Mouse (Mus musculus) MEL (cell line): ENCODE data around the gene Ccsap. TPM values are rescaled to one million over a fixed set of nuclear protein-coding genes. Genes with fewer than 3 reads are reported as not detected.

Experiments
- DNase-seq: peaks from one replicate; pipeline ENCODE4 v3.0.0; 2011; ENCODE audit warnings: low read depth, low spot score
- H3K27ac ChIP-seq: 2 replicates; pipeline ENCODE4 v1.5.1; 2012; ENCODE audit warnings: low read depth, mild to moderate bottlenecking, control low read depth, low read length, moderate library complexity; ENCODE audit not compliant: control insufficient read depth
- H3K27me3 ChIP-seq, 2 experiments: fragments of 150-350 bp in 1 of 2; sonication (generic) in 1 of 2; 2 replicates each; pipeline ENCODE4 v1.6.1; 2012; ENCODE audit warnings: low read length in 2 of 2, mild to moderate bottlenecking in 2 of 2, improper control_type of control experiment in 1 of 2, moderate library complexity in 1 of 2; ENCODE audit not compliant: insufficient read depth in 2 of 2, control insufficient read depth in 1 of 2
- H3K36me3 ChIP-seq, 2 experiments: 2 replicates each; pipeline ENCODE4 v1.6.1; 2012 to 2014; ENCODE audit warnings: low read length in 2 of 2, improper control_type of control experiment in 1 of 2, inconsistent platforms in 1 of 2, mild to moderate bottlenecking in 1 of 2; ENCODE audit not compliant: insufficient read depth in 2 of 2, control insufficient read depth in 1 of 2
- H3K4me1 ChIP-seq, 2 experiments: fragments of 150-350 bp in 1 of 2; sonication (generic) in 1 of 2; 2 replicates each; pipeline ENCODE4 v1.6.1; 2012; ENCODE audit warnings: low read length in 2 of 2, improper control_type of control experiment in 1 of 2, mild to moderate bottlenecking in 1 of 2; ENCODE audit not compliant: insufficient read depth in 2 of 2, control insufficient read depth in 1 of 2
- H3K4me3 ChIP-seq, 2 experiments: fragments of 150-350 bp in 1 of 2; sonication (generic) in 1 of 2; 2 replicates each; pipeline ENCODE4 v1.5.1; 2012; ENCODE audit warnings: low read depth in 2 of 2, low read length in 2 of 2, mild to moderate bottlenecking in 2 of 2, moderate library complexity in 2 of 2, control low read depth in 1 of 2, improper control_type of control experiment in 1 of 2; ENCODE audit not compliant: control insufficient read depth in 1 of 2, insufficient read depth in 1 of 2
- H3K79me2 ChIP-seq: 2 replicates; pipeline ENCODE4 v1.6.1; 2012; ENCODE audit warnings: mild to moderate bottlenecking, low read length, moderate library complexity; ENCODE audit not compliant: control insufficient read depth, poor library complexity, insufficient read depth
- H3K9ac ChIP-seq: 2 replicates; pipeline ENCODE4 v1.6.1; 2012; ENCODE audit warnings: low read depth, mild to moderate bottlenecking, control low read depth, low read length, moderate library complexity; ENCODE audit not compliant: control insufficient read depth, poor library complexity, severe bottlenecking
- H3K9me3 ChIP-seq: fragments of 150-350 bp; sonication (generic); replicated peaks from 2 replicates; pipeline ENCODE4 v1.6.1; 2012; ENCODE audit warnings: mild to moderate bottlenecking, low read length, improper control_type of control experiment, moderate library complexity; ENCODE audit not compliant: insufficient read depth
- CHD1 ChIP-seq: IDR thresholded peaks from 2 replicates; pipeline ENCODE4 v1.6.1; 2012; ENCODE audit warnings: low read depth, mild to moderate bottlenecking, inconsistent platforms, low read length, improper control_type of control experiment
- CHD2 ChIP-seq: IDR thresholded peaks from 2 replicates; pipeline ENCODE4 v1.6.1; 2011; ENCODE audit warnings: low read length, improper control_type of control experiment
- CTCF ChIP-seq, 3 experiments: IDR thresholded peaks in 2 of 3; conservative IDR thresholded peaks in 1 of 3; 2 replicates each; pipeline ENCODE4 v1.5.1; 2011 to 2012; ENCODE audit warnings: low read length in 3 of 3, low read depth in 2 of 3, mild to moderate bottlenecking in 2 of 3, improper control_type of control experiment in 1 of 3, inconsistent platforms in 1 of 3, mixed read lengths in 1 of 3, moderate library complexity in 1 of 3; ENCODE audit not compliant: control insufficient read depth in 1 of 3, insufficient read depth in 1 of 3, poor library complexity in 1 of 3, severe bottlenecking in 1 of 3
- E2F4 ChIP-seq: IDR thresholded peaks from 2 replicates; pipeline ENCODE4 v1.6.1; 2011; ENCODE audit warnings: low read depth, low read length, improper control_type of control experiment, borderline replicate concordance
- ELF1 ChIP-seq: IDR thresholded peaks from 2 replicates; pipeline ENCODE4 v1.6.1; 2014; ENCODE audit warnings: low read depth, mild to moderate bottlenecking, inconsistent platforms, low read length, improper control_type of control experiment, moderate library complexity
- ETS1 ChIP-seq: IDR thresholded peaks from 2 replicates; pipeline ENCODE4 v1.6.1; 2012; ENCODE audit warnings: low read depth, mild to moderate bottlenecking, inconsistent platforms, low read length, improper control_type of control experiment, moderate library complexity
- GABPA ChIP-seq: IDR thresholded peaks from 2 replicates; pipeline ENCODE4 v1.6.1; 2012; ENCODE audit warnings: low read depth, mild to moderate bottlenecking, inconsistent platforms, low read length, improper control_type of control experiment, moderate library complexity
- GATA1 ChIP-seq: IDR thresholded peaks from 2 replicates; pipeline ENCODE4 v1.6.1; 2011; ENCODE audit warnings: low read depth, low read length, improper control_type of control experiment
- HCFC1 ChIP-seq: IDR thresholded peaks from 2 replicates; pipeline ENCODE4 v1.6.1; 2012; ENCODE audit warnings: low read depth, mild to moderate bottlenecking, inconsistent platforms, low read length, improper control_type of control experiment, moderate library complexity
- JUND ChIP-seq: IDR thresholded peaks from 2 replicates; pipeline ENCODE4 v1.6.1; 2011; ENCODE audit warnings: low read depth, mild to moderate bottlenecking, improper control_type of control experiment, low read length
- KAT2A ChIP-seq: conservative IDR thresholded peaks from 2 replicates; pipeline ENCODE4 v1.6.1; 2012; ENCODE audit warnings: low read depth, low read length, improper control_type of control experiment, inconsistent platforms
- MAFK ChIP-seq: IDR thresholded peaks from 2 replicates; pipeline ENCODE4 v1.6.1; 2011; ENCODE audit warnings: low read depth, mild to moderate bottlenecking, low read length, improper control_type of control experiment, borderline replicate concordance
- MAX ChIP-seq: IDR thresholded peaks from 2 replicates; pipeline ENCODE4 v1.6.1; 2011; ENCODE audit warnings: low read length, improper control_type of control experiment
- MAZ ChIP-seq: IDR thresholded peaks from 2 replicates; pipeline ENCODE4 v1.6.1; 2012; ENCODE audit warnings: low read depth, mild to moderate bottlenecking, inconsistent platforms, low read length, improper control_type of control experiment
- MEF2A ChIP-seq: IDR thresholded peaks from 2 replicates; pipeline ENCODE4 v1.6.1; 2014; ENCODE audit warnings: low read depth, mild to moderate bottlenecking, inconsistent platforms, low read length, improper control_type of control experiment; ENCODE audit not compliant: poor library complexity, insufficient replicate concordance, severe bottlenecking; ENCODE audit errors: extremely low read depth
- MXI1 ChIP-seq: IDR thresholded peaks from 2 replicates; pipeline ENCODE4 v1.6.1; 2011; ENCODE audit warnings: mild to moderate bottlenecking, low read depth, low read length, improper control_type of control experiment
- MYB ChIP-seq: IDR thresholded peaks from 2 replicates; pipeline ENCODE4 v1.6.1; 2011; ENCODE audit warnings: mild to moderate bottlenecking, low read depth, low read length, improper control_type of control experiment
- MYC ChIP-seq: IDR thresholded peaks from 2 replicates; pipeline ENCODE4 v1.6.1; 2011; ENCODE audit warnings: low read depth, mild to moderate bottlenecking, low read length, improper control_type of control experiment, moderate library complexity
- NELFE ChIP-seq: IDR thresholded peaks from 2 replicates; pipeline ENCODE4 v1.6.1; 2011; ENCODE audit warnings: low read depth, low read length, improper control_type of control experiment
- NRF1 ChIP-seq: IDR thresholded peaks from 2 replicates; pipeline ENCODE4 v1.6.1; 2014; ENCODE audit warnings: low read depth, mild to moderate bottlenecking, inconsistent platforms, low read length, improper control_type of control experiment, moderate library complexity; ENCODE audit not compliant: poor library complexity, insufficient read depth, severe bottlenecking
- POLR2A ChIP-seq, 2 experiments: IDR thresholded peaks; 2 replicates each; pipeline ENCODE4 v1.6.1; 2011 to 2012; ENCODE audit warnings: low read length in 2 of 2, mild to moderate bottlenecking in 2 of 2, control low read depth in 1 of 2, improper control_type of control experiment in 1 of 2, low read depth in 1 of 2, moderate library complexity in 1 of 2; ENCODE audit not compliant: control insufficient read depth in 1 of 2, insufficient read depth in 1 of 2, poor library complexity in 1 of 2
- POLR2AphosphoS2 ChIP-seq: IDR thresholded peaks from 2 replicates; pipeline ENCODE4 v1.6.1; 2011; ENCODE audit warnings: low read length, improper control_type of control experiment
- POLR2AphosphoS5 ChIP-seq: IDR thresholded peaks from 2 replicates; pipeline ENCODE4 v1.6.1; 2012; ENCODE audit warnings: low read depth, borderline replicate concordance, mild to moderate bottlenecking, inconsistent platforms, low read length, moderate library complexity, mixed read lengths
- RCOR1 ChIP-seq: IDR thresholded peaks from 2 replicates; pipeline ENCODE4 v1.6.1; 2012; ENCODE audit warnings: low read depth, mild to moderate bottlenecking, inconsistent platforms, low read length, improper control_type of control experiment
- SIN3A ChIP-seq: IDR thresholded peaks from 2 replicates; pipeline ENCODE4 v1.6.1; 2012; ENCODE audit warnings: low read length, improper control_type of control experiment, inconsistent platforms
- SMC3 ChIP-seq: IDR thresholded peaks from 2 replicates; pipeline ENCODE4 v1.6.1; 2011; ENCODE audit warnings: low read depth, low read length, improper control_type of control experiment
- TAL1 ChIP-seq: IDR thresholded peaks from 2 replicates; pipeline ENCODE4 v1.6.1; 2012; ENCODE audit warnings: mild to moderate bottlenecking, inconsistent platforms, low read length, moderate library complexity, mixed read lengths
- TBP ChIP-seq: IDR thresholded peaks from 2 replicates; pipeline ENCODE4 v1.8.0; 2011; ENCODE audit warnings: low read depth, low read length, improper control_type of control experiment
- TCF12 ChIP-seq: IDR thresholded peaks from 2 replicates; pipeline ENCODE4 v1.6.1; 2014; ENCODE audit warnings: low read depth, mild to moderate bottlenecking, inconsistent platforms, low read length, improper control_type of control experiment, moderate library complexity
- UBTF ChIP-seq: IDR thresholded peaks from 2 replicates; pipeline ENCODE4 v1.6.1; 2012; ENCODE audit warnings: low read depth, mild to moderate bottlenecking, inconsistent platforms, low read length, improper control_type of control experiment, moderate library complexity, borderline replicate concordance; ENCODE audit not compliant: insufficient read depth
- USF1 ChIP-seq: IDR thresholded peaks from 2 replicates; pipeline ENCODE4 v1.6.1; 2014; ENCODE audit warnings: low read depth, mild to moderate bottlenecking, inconsistent platforms, low read length, improper control_type of control experiment, moderate library complexity
- USF2 ChIP-seq, 2 experiments: IDR thresholded peaks; 2 replicates each; pipeline ENCODE4 v1.6.1; 2011 to 2012; ENCODE audit warnings: improper control_type of control experiment in 2 of 2, low read length in 2 of 2, borderline replicate concordance in 1 of 2, inconsistent platforms in 1 of 2, low read depth in 1 of 2, mild to moderate bottlenecking in 1 of 2; ENCODE audit not compliant: insufficient read depth in 1 of 2
- ZC3H11A ChIP-seq: IDR thresholded peaks from 2 replicates; pipeline ENCODE4 v1.6.1; 2012; ENCODE audit warnings: low read depth, mild to moderate bottlenecking, inconsistent platforms, low read length, improper control_type of control experiment
- ZKSCAN1 ChIP-seq: IDR thresholded peaks from 2 replicates; pipeline ENCODE4 v1.6.1; 2012; ENCODE audit warnings: low read depth, mild to moderate bottlenecking, inconsistent platforms, low read length, improper control_type of control experiment, moderate library complexity
- ZMIZ1 ChIP-seq: IDR thresholded peaks from 2 replicates; pipeline ENCODE4 v1.6.1; 2012; ENCODE audit warnings: low read depth, mild to moderate bottlenecking, inconsistent platforms, low read length, improper control_type of control experiment, moderate library complexity
- ZNF384 ChIP-seq: IDR thresholded peaks from 2 replicates; pipeline ENCODE4 v1.6.1; 2012; ENCODE audit warnings: low read depth, mild to moderate bottlenecking, inconsistent platforms, low read length, improper control_type of control experiment
- polyA plus RNA-seq, 2 experiments: library from polyadenylated mRNA; stranded (reverse) in 1 of 2; unstranded in 1 of 2; fragments of >175 nt in 1 of 2; fragments of >200 nt in 1 of 2; gene quantifications; 2 replicates each; pipeline versions ENCODE4 v1.2.1 to v1.2.4; 2012; ENCODE audit warnings: low replicate concordance in 2 of 2, low read depth in 1 of 2; ENCODE audit not compliant: insufficient read length in 2 of 2, insufficient read depth in 1 of 2, missing spikeins in 1 of 2
- total RNA-seq: library from RNA; depleted of rRNA; stranded (reverse); fragments of 300-350 nt; gene quantifications from 2 replicates; pipeline ENCODE4 v1.2.3, GENCODE M21; 2012

Ccsap gene
- total and polyA plus RNA-seq, 3 experiments, result 6.7 to 12.1 TPM; not detected in 1

DNA sequence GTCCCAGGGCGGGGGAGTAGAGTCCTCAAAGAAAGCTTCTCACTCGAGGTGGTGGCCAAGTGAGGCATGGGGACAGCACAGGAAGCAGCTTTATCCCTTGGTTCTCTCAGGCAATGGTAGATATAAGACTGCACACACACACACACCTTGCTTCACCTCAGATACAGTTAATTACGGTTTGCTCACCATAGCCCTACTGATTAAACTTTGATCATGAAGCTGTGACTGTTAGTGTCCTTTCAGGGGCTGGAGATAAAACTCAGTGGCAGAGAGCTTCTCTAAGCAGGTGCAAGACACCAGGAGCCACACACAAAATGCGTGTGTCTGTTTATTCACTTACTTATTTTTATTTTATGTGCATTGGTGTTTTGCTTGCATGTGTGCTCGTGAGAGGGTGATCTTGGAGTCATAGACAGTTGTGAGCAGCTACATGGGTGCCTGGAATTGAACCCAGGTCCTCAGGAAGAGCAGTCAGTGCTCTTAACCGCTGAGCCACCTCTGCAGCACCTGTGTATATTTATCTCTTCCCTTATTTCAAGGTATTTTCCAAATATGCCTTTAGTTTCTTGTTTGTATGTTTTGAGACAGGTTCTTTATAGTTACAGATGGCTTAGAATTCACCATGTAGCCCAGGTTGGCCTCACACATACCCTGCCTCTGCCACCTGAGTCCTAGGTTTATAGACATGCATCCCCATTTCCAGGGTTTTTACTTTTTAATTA, 52.0 kb downstream of the Ccsap start:
- peaks cover 3 to 27% of the 10 kb centered on the region in 2 experiments; a peak in 3 of 4 replicates for H3K36me3 ChIP-seq
- peak; percentile 55 for DNase-seq
- no peaks in the 10 kb centered on the region for H3K27me3 ChIP-seq
- H3K4me3 ChIP-seq, result peak overlapping the region; percentile 48 to 76
- no peaks in the 10 kb centered on the region for H3K9me3 ChIP-seq
- H3K27ac ChIP-seq, result peak overlapping the region; percentile 76
- peaks cover 9 to 18% of the 10 kb centered on the region in 2 experiments for H3K4me1 ChIP-seq
- peaks cover 63% of the 10 kb centered on the region for H3K79me2 ChIP-seq
- H3K9ac ChIP-seq, result peak overlapping the region; percentile 95
- TF ChIP-seq RCOR1 (no peak), ZC3H11A (no peak), MYC (no peak), USF2 (IDR thresholded peaks at IDR 0.05; ENCODE audit: borderline replicate concordance in 1 of 2, insufficient read depth in 1 of 2, low read depth in 1 of 2, low read length in 2 of 2) (no peak), HCFC1 (no peak), KAT2A (no peak), NELFE (0 out of 2 replicates have a peak, but pooled peaks have one; percentile 9), E2F4 (no peak), UBTF (no peak), TBP (peak; percentile 93), ZKSCAN1 (no peak), ZMIZ1 (no peak), SIN3A (0 out of 2 replicates have a peak, but pooled peaks have one; percentile 43), TAL1 (peak; percentile 33; the same call in 1 of the 2 replicates), MAFK (no peak), MAX (no peak), POLR2A (IDR thresholded peaks at IDR 0.05; ENCODE audit: control insufficient read depth in 1 of 2, insufficient read depth in 1 of 2, low read depth in 1 of 2, low read length in 2 of 2, poor library complexity in 1 of 2) (no peak), TCF12 (peak; percentile 41), JUND (no peak), USF1 (no peak), ELF1 (no peak), POLR2AphosphoS5 (no peak), CHD1 (no peak), CTCF (IDR thresholded peaks at IDR 0.05 in 2 of 3, conservative IDR thresholded peaks at IDR 0.05 in 1 of 3; ENCODE audit: control insufficient read depth in 1 of 3, insufficient read depth in 1 of 3, low read depth in 2 of 3, low read length in 3 of 3, poor library complexity in 1 of 3, severe bottlenecking in 1 of 3) (no peak), POLR2AphosphoS2 (no peak; the same call in 1 of the 2 replicates), CHD2 (no peak), MXI1 (no peak), MEF2A (no peak), ZNF384 (no peak), GABPA (no peak), MAZ (no peak), ETS1 (peak; percentile 47), NRF1 (no peak), SMC3 (no peak), MYB (peak; percentile 71), GATA1 (0 out of 2 replicates have a peak, but pooled peaks have one; percentile 21)
